Mouse (Mus musculus): ENCODE results near the gene Gm128. TPM values are rescaled to one million over a fixed set of nuclear protein-coding genes. Genes with fewer than 3 reads are reported as not detected.

The Gm128 gene
- total and polyA plus RNA-seq, 3 experiments = 0.08 to 0.18 TPM; not detected in 1

GRCm38 (mm10) chr3:95283589-95283941 is 42.2 kb upstream of the Gm128 start:
- peaks cover 7 to 47% of the 10 kb centered on the region in 2 experiments for H3K36me3 ChIP-seq (ENCODE audit: control insufficient read depth in 1 of 2, insufficient read depth in 2 of 2, low read length in 2 of 2)

GRCm38 (mm10) chr3:95282865-95283588 is 41.6 kb upstream of the Gm128 start:
- peak; percentile 93 for DNase-seq (ENCODE audit: low read depth, low spot score)
- H3K9ac ChIP-seq (ENCODE audit: control insufficient read depth, low read depth, low read length, poor library complexity, severe bottlenecking) = peak overlapping the region; percentile 80
- H3K9me3 ChIP-seq (replicated peaks; ENCODE audit: insufficient read depth, low read length) = no peaks in the 10 kb centered on the region
- TF ChIP-seq TBP (IDR thresholded peaks at IDR 0.05; ENCODE audit: low read depth, low read length) (0 out of 2 replicates have a peak, but pooled peaks have one; percentile 79), USF1 (IDR thresholded peaks at IDR 0.05; ENCODE audit: low read depth, low read length) (no peak), POLR2AphosphoS5 (IDR thresholded peaks at IDR 0.05; ENCODE audit: borderline replicate concordance, low read depth, low read length) (0 out of 2 replicates have a peak, but pooled peaks have one; percentile 11), UBTF (IDR thresholded peaks at IDR 0.05; ENCODE audit: borderline replicate concordance, insufficient read depth, low read depth, low read length) (peak; percentile 98), POLR2A (IDR thresholded peaks at IDR 0.05; ENCODE audit: control insufficient read depth in 1 of 2, insufficient read depth in 1 of 2, low read depth in 1 of 2, low read length in 2 of 2, poor library complexity in 1 of 2) (peak in 1 of 2 experiments; percentile 61; a peak in 1 of 4 replicates), ZKSCAN1 (IDR thresholded peaks at IDR 0.05; ENCODE audit: low read depth, low read length) (no peak)
- peak overlapping the region; percentile 77 to 86 for H3K4me3 ChIP-seq (ENCODE audit: control insufficient read depth in 1 of 2, insufficient read depth in 1 of 2, low read depth in 2 of 2, low read length in 2 of 2)
- peak overlapping the region; percentile 89 for H3K27ac ChIP-seq (ENCODE audit: control insufficient read depth, low read depth, low read length)
- H3K27me3 ChIP-seq (ENCODE audit: control insufficient read depth in 1 of 2, insufficient read depth in 2 of 2, low read length in 2 of 2) = no peaks in the 10 kb centered on the region
- peaks cover 26 to 55% of the 10 kb centered on the region in 2 experiments for H3K4me1 ChIP-seq (ENCODE audit: control insufficient read depth in 1 of 2, insufficient read depth in 2 of 2, low read length in 2 of 2)
- peaks cover 3 to 52% of the 10 kb centered on the region in 2 experiments for H3K36me3 ChIP-seq (ENCODE audit: control insufficient read depth in 1 of 2, insufficient read depth in 2 of 2, low read length in 2 of 2)
- peaks cover 52% of the 10 kb centered on the region for H3K79me2 ChIP-seq (ENCODE audit: control insufficient read depth, insufficient read depth, low read length, poor library complexity)

More at GRCm38 (mm10) chr3:95283589-95283941, 42.2 kb upstream of the Gm128 start:
- Histone ChIP-seq H3K27me3 (ENCODE audit: control insufficient read depth in 1 of 2, insufficient read depth in 2 of 2, low read length in 2 of 2) (no peaks in the 10 kb centered on the region), H3K79me2 (ENCODE audit: control insufficient read depth, insufficient read depth, low read length, poor library complexity) (peaks cover 52% of the 10 kb centered on the region), H3K4me3 (ENCODE audit: control insufficient read depth in 1 of 2, insufficient read depth in 1 of 2, low read depth in 2 of 2, low read length in 2 of 2) (peak overlapping the region; percentile 77 to 86), H3K4me1 (ENCODE audit: control insufficient read depth in 1 of 2, insufficient read depth in 2 of 2, low read length in 2 of 2) (peaks cover 24 to 50% of the 10 kb centered on the region in 2 experiments), H3K9me3 (replicated peaks; ENCODE audit: insufficient read depth, low read length) (no peaks in the 10 kb centered on the region), H3K9ac (ENCODE audit: control insufficient read depth, low read depth, low read length, poor library complexity, severe bottlenecking) (peak overlapping the region; percentile 80), H3K27ac (ENCODE audit: control insufficient read depth, low read depth, low read length) (peak overlapping the region; percentile 89)
- no peak for DNase-seq (ENCODE audit: low read depth, low spot score)
- TF ChIP-seq CTCF (IDR thresholded peaks at IDR 0.05 in 2 of 3, conservative IDR thresholded peaks at IDR 0.05 in 1 of 3; ENCODE audit: control insufficient read depth in 1 of 3, insufficient read depth in 1 of 3, low read depth in 2 of 3, low read length in 3 of 3, poor library complexity in 1 of 3, severe bottlenecking in 1 of 3) (0 out of 6 replicates have a peak, but pooled peaks of 1 of the 3 experiments have one; percentile 8), MAFK (IDR thresholded peaks at IDR 0.05; ENCODE audit: borderline replicate concordance, low read depth, low read length) (no peak)

DNA sequence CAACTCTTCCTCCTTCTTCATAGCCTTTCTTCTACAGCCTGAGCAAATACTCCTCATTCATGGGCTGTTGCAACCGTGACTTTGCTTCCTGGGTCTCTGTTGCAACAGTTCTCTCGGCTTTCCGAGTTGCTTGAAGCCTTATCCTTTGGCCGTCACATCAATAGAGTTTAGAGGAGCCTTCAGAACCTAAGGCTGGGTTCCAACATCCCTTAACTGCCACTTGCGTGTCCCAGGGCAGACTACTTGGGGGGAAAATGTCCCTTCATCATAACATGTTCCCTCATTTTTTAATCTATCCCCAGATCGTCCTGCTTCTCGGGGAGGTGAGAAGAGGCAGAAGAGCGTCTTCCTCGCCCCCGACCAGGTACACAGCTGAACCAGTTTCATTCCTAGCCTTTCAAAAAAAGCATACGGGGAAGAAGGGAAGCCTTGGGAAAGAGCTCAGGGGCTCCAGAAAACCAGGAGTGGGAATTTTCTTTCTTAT is 41.0 kb upstream of the Gm128 start:
- TF ChIP-seq ZMIZ1 (IDR thresholded peaks at IDR 0.05; ENCODE audit: low read depth, low read length) = no peak
- TF ChIP-seq RAD21 (IDR thresholded peaks at IDR 0.05; ENCODE audit: low read depth, low read length) = no peak
- peak; percentile 0; the same call in 1 of the 2 replicates for TF ChIP-seq GATA1 (IDR thresholded peaks at IDR 0.05; ENCODE audit: low read depth, low read length)
- TF ChIP-seq TBP (IDR thresholded peaks at IDR 0.05; ENCODE audit: low read depth, low read length) = peak; percentile 96
- no peak for TF ChIP-seq RCOR1 (IDR thresholded peaks at IDR 0.05; ENCODE audit: low read depth, low read length)
- TF ChIP-seq MAX (IDR thresholded peaks at IDR 0.05; ENCODE audit: low read length) = no peak
- no peak for TF ChIP-seq E2F4 (IDR thresholded peaks at IDR 0.05; ENCODE audit: borderline replicate concordance, low read depth, low read length)
- no peak for TF ChIP-seq POLR2AphosphoS2 (IDR thresholded peaks at IDR 0.05; ENCODE audit: low read length)
- no peak for TF ChIP-seq USF1 (IDR thresholded peaks at IDR 0.05; ENCODE audit: low read depth, low read length)
- TF ChIP-seq POLR2AphosphoS5 (IDR thresholded peaks at IDR 0.05; ENCODE audit: borderline replicate concordance, low read depth, low read length) = peak; percentile 14; the same call in 1 of the 2 replicates
- TF ChIP-seq MYB (IDR thresholded peaks at IDR 0.05; ENCODE audit: low read depth, low read length) = no peak
- no peak for TF ChIP-seq CHD2 (IDR thresholded peaks at IDR 0.05; ENCODE audit: low read length)
- peak overlapping the region; percentile 77 to 86 for H3K4me3 ChIP-seq (ENCODE audit: control insufficient read depth in 1 of 2, insufficient read depth in 1 of 2, low read depth in 2 of 2, low read length in 2 of 2)
- peaks cover 0 to 53% of the 10 kb centered on the region in 2 experiments; a peak in 3 of 4 replicates for H3K36me3 ChIP-seq (ENCODE audit: control insufficient read depth in 1 of 2, insufficient read depth in 2 of 2, low read length in 2 of 2)
- DNase-seq (ENCODE audit: low read depth, low spot score) = peak; percentile 92
- H3K79me2 ChIP-seq (ENCODE audit: control insufficient read depth, insufficient read depth, low read length, poor library complexity) = peaks cover 47% of the 10 kb centered on the region
- H3K4me1 ChIP-seq (ENCODE audit: control insufficient read depth in 1 of 2, insufficient read depth in 2 of 2, low read length in 2 of 2) = peaks cover 28 to 54% of the 10 kb centered on the region in 2 experiments
- H3K9me3 ChIP-seq (replicated peaks; ENCODE audit: insufficient read depth, low read length) = no peaks in the 10 kb centered on the region
- peak overlapping the region; percentile 80 for H3K9ac ChIP-seq (ENCODE audit: control insufficient read depth, low read depth, low read length, poor library complexity, severe bottlenecking)
- H3K27me3 ChIP-seq (ENCODE audit: control insufficient read depth in 1 of 2, insufficient read depth in 2 of 2, low read length in 2 of 2) = no peaks in the 10 kb centered on the region
- H3K27ac ChIP-seq (ENCODE audit: control insufficient read depth, low read depth, low read length) = peak overlapping the region; percentile 89
